Mouse (Mus musculus) sigmoid colon, adult 10 weeks (tissue): ENCODE measurements around the gene Olfr1437. TPM values are rescaled to one million over a fixed set of nuclear protein-coding genes. Genes with fewer than 3 reads are reported as not detected.

Experiments
- polyA plus RNA-seq: library from polyadenylated mRNA; stranded (reverse); fragments of 350-450 nt; fragmentation: Illumina TruSeq; extraction: RNeasy Lipid Tissue Mini Kit (QIAGEN cat#74804); gene quantifications from one replicate; pipeline ENCODE4 v1.2.3, GENCODE M21; 2014; ENCODE audit warnings: low read depth, low replicate concordance

Olfr1437 gene
- not detected for polyA plus RNA-seq

DNA sequence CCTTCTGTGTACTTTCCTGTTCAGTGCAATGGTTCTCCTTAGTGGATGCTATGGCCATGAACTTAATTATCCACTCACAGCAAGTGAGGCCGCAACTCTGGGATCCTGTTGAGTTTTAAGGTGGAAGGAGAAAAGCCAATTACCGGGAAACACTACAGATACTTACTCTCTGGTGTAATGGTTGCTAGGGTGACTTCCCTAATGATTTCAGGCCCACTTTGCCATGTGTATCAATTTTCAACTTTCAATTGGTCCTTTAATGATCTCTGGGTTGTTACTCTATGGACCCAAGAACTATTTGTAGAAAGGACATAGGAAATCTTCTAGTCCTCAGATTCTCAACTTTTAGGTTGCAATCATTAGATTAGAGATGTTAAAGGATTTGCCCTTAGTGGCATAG is at the start of gene Olfr1437:
TSS of gene Olfr1437 (minus strand) at position 101 of the 400 bp plus-strand sequence.

DNA sequence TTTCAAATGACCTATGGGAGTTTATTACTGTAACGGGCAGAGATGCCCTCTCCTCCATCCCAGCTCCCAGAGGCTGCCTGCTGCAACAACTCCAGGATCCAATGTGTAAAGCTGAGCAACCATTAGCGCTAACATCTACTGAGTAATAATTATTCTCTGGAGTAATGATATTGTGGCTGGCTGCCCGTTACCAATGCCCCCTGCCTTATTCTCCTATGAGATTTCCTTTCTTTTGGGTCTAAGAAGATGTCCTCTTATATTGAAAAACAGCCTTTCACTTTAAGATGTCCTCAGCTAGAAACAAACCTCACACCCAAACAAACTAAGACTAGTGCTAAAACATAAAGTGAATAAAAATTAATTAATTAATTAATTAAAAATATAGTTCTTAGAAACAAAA is 10.9 kb upstream of the Olfr1437 start, which contains the start of gene Olfr1438-ps1:
TSS of gene Olfr1438-ps1 (minus strand) at position 101 of the 400 bp plus-strand sequence.

DNA sequence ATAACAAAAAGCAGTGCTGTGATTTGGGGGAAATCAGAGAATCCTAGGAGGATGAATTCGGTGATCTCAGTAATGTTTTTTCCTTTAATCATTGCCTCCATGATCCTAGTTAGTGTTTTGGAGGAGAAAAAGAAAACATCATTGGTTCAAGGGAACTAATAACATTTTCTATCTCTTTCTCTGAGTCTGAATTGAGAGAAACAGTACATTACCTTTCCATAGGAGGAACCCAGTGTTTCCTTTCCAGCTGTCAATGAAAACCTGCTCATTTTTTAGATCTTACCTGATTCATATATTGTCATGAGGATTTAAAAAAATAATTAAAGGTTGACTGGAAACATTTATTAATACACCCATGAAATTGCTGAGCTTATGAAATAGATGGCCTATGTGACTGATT is 25.9 kb downstream of the Olfr1437 start, which contains the start of gene Olfr1436:
TSS of gene Olfr1436 (minus strand) at position 101 of the 400 bp plus-strand sequence.

DNA sequence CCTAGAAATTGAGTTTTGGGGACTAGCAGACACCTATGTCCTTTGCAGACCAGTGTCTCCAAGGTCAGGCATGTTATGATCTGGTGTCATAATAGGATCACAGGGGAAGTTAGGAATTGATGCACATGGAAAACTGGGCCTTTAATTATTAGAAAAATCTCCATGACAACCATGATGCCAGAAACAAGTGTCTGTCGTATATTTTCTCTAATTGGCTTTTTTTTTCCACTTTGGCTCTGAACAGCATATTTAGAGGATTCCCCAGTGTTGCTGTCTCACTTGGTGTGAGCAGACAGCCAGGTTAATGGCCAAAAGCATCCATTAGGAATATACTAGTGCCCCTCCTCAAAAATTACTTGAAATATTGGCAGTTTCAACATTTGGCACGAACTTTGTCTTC is 45.3 kb downstream of the Olfr1437 start, which contains the start of gene Olfr1434:
TSS of gene Olfr1434 (plus strand) at position 301 of the 400 bp plus-strand sequence.

Other genes starting within 250 kb of the Olfr1437 start
- gene Olfr1425, start 247.4 kb downstream of the Olfr1437 start, polyA plus RNA-seq: not detected
- not detected for gene Olfr1426, start 233.1 kb downstream of the Olfr1437 start, polyA plus RNA-seq
- not detected for gene Olfr1427, start 221.8 kb downstream of the Olfr1437 start, polyA plus RNA-seq
- not detected for gene Olfr1428, start 209.2 kb downstream of the Olfr1437 start, polyA plus RNA-seq
- gene Olfr76, start 201.9 kb downstream of the Olfr1437 start, polyA plus RNA-seq: not detected
- not detected for gene Olfr1555-ps1, start 155.0 kb downstream of the Olfr1437 start, polyA plus RNA-seq
- not detected for gene Olfr1431, start 124.5 kb downstream of the Olfr1437 start, polyA plus RNA-seq
- gene Olfr1432, start 92.5 kb downstream of the Olfr1437 start, polyA plus RNA-seq: not detected
- not detected for gene Olfr262, start 83.4 kb downstream of the Olfr1437 start, polyA plus RNA-seq
- not detected for gene Olfr235, start 64.1 kb downstream of the Olfr1437 start, polyA plus RNA-seq
- not detected for gene Olfr1434, start 45.2 kb downstream of the Olfr1437 start, polyA plus RNA-seq
- not detected for gene Olfr1436, start 26.0 kb downstream of the Olfr1437 start, polyA plus RNA-seq
- gene Olfr1438-ps1, start 10.8 kb upstream of the Olfr1437 start, polyA plus RNA-seq: not detected
- not detected for gene Olfr1440, start 62.2 kb upstream of the Olfr1437 start, polyA plus RNA-seq
- gene Olfr1441, start 92.3 kb upstream of the Olfr1437 start, polyA plus RNA-seq: not detected
- not detected for gene Pfpl, start 102.8 kb upstream of the Olfr1437 start, polyA plus RNA-seq
- gene Mpeg1, start 135.7 kb upstream of the Olfr1437 start, polyA plus RNA-seq: 42.2 TPM
- 12.0 TPM for gene Dtx4, start 176.4 kb upstream of the Olfr1437 start, polyA plus RNA-seq
- 41.9 TPM for gene Fam111a, start 220.6 kb upstream of the Olfr1437 start, polyA plus RNA-seq